Mouse (Mus musculus): ENCODE results near the gene Mif. TPM values are rescaled to one million over a fixed set of nuclear protein-coding genes. Genes with fewer than 3 reads are reported as not detected.

The Mif gene
- polyA plus RNA-seq, 1 experiment from 2014 or later = 1,420 TPM

DNA sequence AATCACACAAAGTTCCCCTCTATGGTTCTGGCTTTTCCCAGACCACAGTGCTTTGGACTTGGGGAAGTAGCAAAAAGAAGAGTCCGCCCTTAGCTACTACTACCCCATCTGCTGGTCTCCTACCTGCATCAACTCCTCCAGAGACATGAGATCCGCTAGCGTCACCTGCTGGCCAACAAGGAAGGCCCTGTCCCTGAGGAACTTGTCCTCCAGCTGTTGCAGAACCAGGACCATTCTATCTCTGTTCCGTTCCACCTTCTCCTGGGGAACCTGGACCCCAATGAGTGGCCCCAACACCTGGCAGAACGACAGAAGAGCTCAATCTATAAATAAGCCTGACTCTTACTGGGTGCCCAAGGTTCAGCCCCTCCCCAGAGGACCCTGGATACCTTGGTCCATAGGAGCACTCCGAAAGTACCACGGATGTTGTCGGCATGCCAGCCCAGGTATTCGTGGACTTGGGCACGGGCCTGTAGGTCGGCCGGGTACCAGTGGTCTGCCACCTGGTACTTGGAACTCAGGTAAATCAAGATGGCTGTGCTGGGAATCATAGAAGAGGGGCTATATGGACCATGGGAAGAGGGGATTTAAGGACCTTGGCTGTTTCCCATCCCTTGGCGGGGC, 27.7 kb downstream of the Mif start:
- no peak overlapping the region for H3K27ac ChIP-seq
- no peak overlapping the region for H3K4me2 ChIP-seq (replicated peaks)
- H3K4me3 ChIP-seq = no peak overlapping the region
- peaks cover 35% of the 10 kb centered on the region for H3K27me3 ChIP-seq
- ATAC-seq (ENCODE audit: low FRiP score) = no peak
- peaks cover 26% of the 10 kb centered on the region for H3K4me1 ChIP-seq
- WGBS = 64% methylated on average over 13 of the region's 13 CpGs
- no peaks in the 10 kb centered on the region for H3K9me3 ChIP-seq (replicated peaks)
- no peak overlapping the region for H3K9ac ChIP-seq
- no peaks in the 10 kb centered on the region for H3K36me3 ChIP-seq

DNA sequence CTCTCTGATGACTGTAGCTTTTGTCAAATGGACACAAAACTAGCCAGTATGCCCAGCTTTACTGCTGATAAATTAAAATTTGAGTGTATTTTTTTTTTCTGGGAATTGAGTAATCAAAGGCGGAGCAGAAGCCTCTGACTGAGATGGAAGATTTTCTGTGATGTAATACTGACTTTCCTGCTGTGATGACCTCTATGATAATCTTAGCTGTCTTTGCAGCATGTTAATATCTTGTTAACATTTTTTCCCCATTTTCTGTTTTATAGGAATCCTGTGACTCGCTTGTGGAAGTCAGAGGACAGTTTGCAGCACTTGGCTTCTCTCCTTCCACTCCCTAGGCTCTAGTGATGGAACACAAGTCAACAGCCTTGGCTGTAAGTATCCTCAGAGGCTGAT, 29.8 kb downstream of the Mif start:
- Histone ChIP-seq H3K36me3 (no peaks in the 10 kb centered on the region), H3K27ac (no peak overlapping the region), H3K4me1 (peaks cover 16% of the 10 kb centered on the region), H3K4me2 (replicated peaks) (no peak overlapping the region), H3K27me3 (peaks cover 34% of the 10 kb centered on the region), H3K4me3 (no peak overlapping the region), H3K9ac (no peak overlapping the region), H3K9me3 (replicated peaks) (no peaks in the 10 kb centered on the region)
- no peak for ATAC-seq (ENCODE audit: low FRiP score)
- 87% methylated on average over 2 of the region's 2 CpGs for WGBS

DNA sequence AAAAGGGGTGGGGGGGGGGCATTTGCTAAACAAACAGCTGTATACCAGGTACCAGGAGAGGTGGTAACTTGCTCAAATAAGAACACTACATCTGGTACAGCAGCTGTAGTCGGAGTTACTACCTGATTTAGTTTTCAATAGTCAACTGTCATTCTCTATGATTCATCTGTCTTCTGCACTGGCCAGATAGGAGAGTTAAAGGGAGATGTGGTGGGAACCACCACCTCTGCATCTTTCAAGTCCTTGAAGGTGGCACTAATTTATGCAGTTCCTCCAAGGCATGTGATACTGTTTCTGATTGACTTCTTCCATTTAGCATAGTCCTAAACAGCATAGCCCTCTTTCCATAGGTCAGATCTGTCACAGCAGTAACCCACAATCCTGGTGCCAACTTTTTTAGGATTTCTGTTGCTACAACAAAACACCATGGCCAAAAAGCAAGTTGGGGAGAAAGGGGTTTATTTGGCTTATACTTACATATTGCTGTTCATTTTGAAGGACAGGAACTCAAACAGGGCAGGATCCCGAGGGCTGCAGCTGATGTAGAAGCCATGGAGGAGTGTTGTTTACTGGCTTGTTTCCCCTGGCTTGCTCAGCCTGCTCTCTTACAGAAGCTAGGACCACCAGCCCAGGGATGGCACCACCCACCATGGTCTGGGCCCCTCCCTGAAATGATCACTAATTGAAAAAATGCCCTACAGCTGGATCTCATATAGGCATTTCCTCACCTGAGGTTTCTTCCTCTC, 30.3 kb downstream of the Mif start:
- Histone ChIP-seq H3K4me1 (peaks cover 13% of the 10 kb centered on the region), H3K27ac (no peak overlapping the region), H3K9me3 (replicated peaks) (no peaks in the 10 kb centered on the region), H3K9ac (no peak overlapping the region), H3K27me3 (peaks cover 30% of the 10 kb centered on the region), H3K36me3 (no peaks in the 10 kb centered on the region), H3K4me3 (no peak overlapping the region), H3K4me2 (replicated peaks) (no peak overlapping the region)
- whole genome bisulfite sequencing = 87% methylated on average over 2 of the region's 2 CpGs
- ATAC-seq (ENCODE audit: low FRiP score) = no peak

DNA sequence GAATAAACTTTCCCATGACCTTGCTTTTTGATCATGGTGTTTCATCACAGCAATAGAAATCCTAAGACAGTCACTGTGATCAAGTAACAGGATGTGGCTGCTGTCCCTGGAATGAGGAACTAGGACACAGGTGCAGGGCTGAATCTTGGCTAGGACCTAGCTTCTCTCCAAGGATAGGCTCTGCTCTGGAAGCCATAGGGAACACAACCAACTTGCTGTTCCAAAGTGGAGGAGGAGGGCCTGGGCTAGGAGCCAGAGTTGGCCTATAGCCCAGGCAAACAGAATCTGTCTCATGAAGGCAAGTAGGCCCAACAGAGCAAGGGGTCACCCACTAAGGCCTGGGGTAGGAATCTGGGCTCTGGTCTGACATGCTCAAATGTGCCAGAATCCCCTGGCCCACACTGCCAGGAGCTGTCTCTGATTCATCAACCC, 31.5 kb downstream of the Mif start:
- Histone ChIP-seq H3K36me3 (no peaks in the 10 kb centered on the region), H3K27me3 (peaks cover 18% of the 10 kb centered on the region), H3K4me3 (no peak overlapping the region), H3K4me1 (peaks cover 3% of the 10 kb centered on the region; the same call in 1 of the 2 replicates), H3K27ac (no peak overlapping the region), H3K9ac (no peak overlapping the region), H3K9me3 (replicated peaks) (no peaks in the 10 kb centered on the region), H3K4me2 (replicated peaks) (no peak overlapping the region)
- ATAC-seq (ENCODE audit: low FRiP score) = no peak

DNA sequence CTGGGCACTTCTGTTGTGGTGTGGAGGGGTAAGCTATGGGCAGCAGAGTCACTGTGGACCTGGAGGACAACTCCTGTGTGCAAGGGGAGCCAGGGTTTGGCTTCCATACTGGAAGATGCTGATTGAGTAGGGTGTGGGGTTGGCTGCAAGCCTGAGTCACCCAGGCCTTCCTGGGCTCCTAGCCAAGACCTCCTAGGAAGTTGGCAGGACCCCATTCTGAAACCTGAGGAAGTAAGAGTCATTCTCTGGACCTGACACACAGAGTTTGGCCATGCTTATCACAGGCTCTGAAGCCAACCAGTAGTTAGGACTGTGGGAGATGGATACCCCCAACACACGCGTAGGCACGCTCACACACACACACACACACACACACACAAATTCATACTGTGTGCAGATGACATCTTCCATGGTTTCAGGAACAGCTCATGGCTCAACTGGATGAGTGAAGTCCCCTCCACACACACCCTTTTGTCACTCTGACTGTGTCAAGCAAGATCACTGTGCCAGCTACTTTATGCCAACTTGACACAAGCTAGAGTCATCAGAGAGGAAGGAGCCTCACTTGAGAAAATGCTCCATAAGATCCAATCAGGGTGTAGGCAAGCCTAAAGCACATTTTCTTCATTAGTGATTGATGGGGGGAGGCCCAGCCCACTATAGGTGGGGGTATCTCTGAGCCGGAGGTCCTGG, 32.2 kb downstream of the Mif start:
- Histone ChIP-seq H3K27me3 (peaks cover 11% of the 10 kb centered on the region), H3K27ac (no peak overlapping the region), H3K9me3 (replicated peaks) (peaks cover 5% of the 10 kb centered on the region; the same call in 1 of the 2 replicates), H3K36me3 (no peaks in the 10 kb centered on the region), H3K4me1 (no peaks in the 10 kb centered on the region), H3K4me3 (no peak overlapping the region), H3K4me2 (replicated peaks) (no peak overlapping the region), H3K9ac (no peak overlapping the region)
- 92% methylated on average over 4 of the region's 4 CpGs for WGBS
- no peak for ATAC-seq (ENCODE audit: low FRiP score)

DNA sequence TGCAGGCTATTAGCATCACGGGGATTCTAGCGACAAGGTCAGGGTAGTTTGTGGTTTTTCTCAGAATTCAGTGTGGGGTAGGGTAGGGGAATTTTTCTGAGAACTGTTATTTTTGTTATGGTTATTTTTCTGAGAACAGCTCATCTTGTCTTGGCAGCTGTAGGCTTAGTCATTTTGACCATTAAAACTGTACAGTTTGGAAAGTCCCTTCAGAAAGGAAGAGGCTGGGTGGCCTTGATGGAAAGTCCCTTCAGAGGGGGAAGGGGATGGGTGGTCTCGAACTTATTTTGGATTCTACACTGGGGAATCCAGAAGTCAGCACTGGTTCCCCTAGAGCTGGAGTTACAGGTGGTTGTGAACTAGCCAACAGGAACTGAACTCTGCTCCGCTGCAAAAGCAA, 35.5 kb downstream of the Mif start:
- no peak overlapping the region for H3K4me2 ChIP-seq (replicated peaks)
- WGBS = 90% methylated on average over 4 of the region's 4 CpGs
- H3K36me3 ChIP-seq = no peaks in the 10 kb centered on the region
- H3K27ac ChIP-seq = no peak overlapping the region
- H3K9ac ChIP-seq = no peak overlapping the region
- ATAC-seq (ENCODE audit: low FRiP score) = no peak
- no peaks in the 10 kb centered on the region for H3K27me3 ChIP-seq
- no peaks in the 10 kb centered on the region for H3K4me1 ChIP-seq
- peaks cover 5% of the 10 kb centered on the region; the same call in 1 of the 2 replicates for H3K9me3 ChIP-seq (replicated peaks)
- H3K4me3 ChIP-seq = no peak overlapping the region

DNA sequence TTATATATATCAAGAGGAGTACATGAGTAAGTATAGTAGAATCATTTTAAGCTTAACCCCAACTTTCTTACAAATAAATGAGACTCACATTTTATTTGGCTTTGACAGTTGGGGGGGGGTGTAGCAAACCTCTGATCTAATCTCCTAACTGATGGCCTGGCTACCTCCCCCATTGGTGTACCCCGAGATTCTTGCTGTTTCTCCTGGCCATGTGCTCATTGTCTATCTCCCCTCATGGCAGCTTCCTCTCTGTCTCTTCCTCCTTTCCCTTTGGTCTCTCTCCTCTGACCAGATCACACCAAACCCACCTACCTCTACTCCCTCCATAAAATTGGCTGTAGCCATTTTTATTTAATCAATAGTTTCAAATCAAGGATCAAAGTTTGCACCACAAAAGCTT, 36.3 kb downstream of the Mif start:
- H3K27me3 ChIP-seq = no peaks in the 10 kb centered on the region
- no peaks in the 10 kb centered on the region for H3K36me3 ChIP-seq
- no peak overlapping the region for H3K27ac ChIP-seq
- WGBS = 83% methylated on average over 1 of the region's 1 CpGs
- no peak overlapping the region for H3K9ac ChIP-seq
- H3K4me2 ChIP-seq (replicated peaks) = no peak overlapping the region
- no peak for ATAC-seq (ENCODE audit: low FRiP score)
- H3K9me3 ChIP-seq (replicated peaks) = peaks cover 5% of the 10 kb centered on the region; the same call in 1 of the 2 replicates
- H3K4me3 ChIP-seq = no peak overlapping the region
- H3K4me1 ChIP-seq = no peaks in the 10 kb centered on the region

DNA sequence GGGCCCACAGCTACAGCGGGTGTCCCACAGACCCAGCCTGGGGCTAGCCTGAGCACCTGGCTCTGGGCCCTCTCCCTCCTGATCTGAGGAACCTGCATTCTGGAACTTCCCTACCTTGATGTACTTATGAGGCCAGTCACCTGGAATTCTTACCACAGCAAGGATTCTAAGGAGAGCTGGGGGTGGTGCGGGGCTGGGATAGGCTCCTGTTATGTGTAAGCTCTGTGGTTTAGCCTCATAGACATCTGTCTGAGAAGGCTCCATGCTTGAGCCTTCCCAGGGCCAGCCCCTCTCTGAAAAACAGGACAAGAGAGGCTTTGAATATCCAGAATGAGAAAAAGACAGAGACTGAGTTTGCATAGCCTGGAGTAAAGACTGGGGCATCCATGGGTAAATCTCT, 37.6 kb downstream of the Mif start, which contains the start of gene Gstt4:
TSS of gene Gstt4 (minus strand) at position 101 of the 400 bp plus-strand sequence.
- H3K27me3 ChIP-seq = no peaks in the 10 kb centered on the region
- H3K9ac ChIP-seq = no peak within 1 kb of the TSS
- no peak within 1 kb of the TSS for H3K4me2 ChIP-seq (replicated peaks)
- WGBS = 98% methylated on average over 2 of the region's 2 CpGs
- no peak for ATAC-seq (ENCODE audit: low FRiP score)
- H3K27ac ChIP-seq = no peak within 1 kb of the TSS
- no peak within 1 kb of the TSS for H3K4me3 ChIP-seq
- no peaks in the 10 kb centered on the region for H3K36me3 ChIP-seq
- H3K9me3 ChIP-seq (replicated peaks) = peaks cover 5% of the 10 kb centered on the region; the same call in 1 of the 2 replicates
- no peaks in the 10 kb centered on the region for H3K4me1 ChIP-seq

DNA sequence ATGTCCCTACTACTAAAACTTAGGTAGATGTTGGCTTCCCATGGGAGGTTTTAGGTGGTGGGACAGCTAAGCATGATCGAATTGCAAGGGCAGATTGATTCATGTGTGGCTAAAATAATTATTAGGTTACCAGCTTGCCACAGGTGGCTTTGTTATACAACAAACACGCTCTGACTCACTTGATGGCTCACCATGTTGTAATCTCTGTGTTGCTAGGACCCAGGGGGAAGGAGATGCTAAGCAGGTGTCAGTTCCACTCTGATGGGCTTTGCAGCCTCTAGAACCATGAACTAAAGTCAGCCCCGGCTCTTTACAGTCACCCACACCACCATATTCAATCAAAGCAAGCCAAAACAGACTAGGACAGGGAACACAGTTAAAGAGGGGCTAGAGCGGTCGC, 40.2 kb downstream of the Mif start:
- Histone ChIP-seq H3K4me2 (replicated peaks) (no peak overlapping the region), H3K9me3 (replicated peaks) (peaks cover 5% of the 10 kb centered on the region; the same call in 1 of the 2 replicates), H3K27ac (no peak overlapping the region), H3K4me1 (no peaks in the 10 kb centered on the region), H3K27me3 (no peaks in the 10 kb centered on the region), H3K9ac (no peak overlapping the region), H3K4me3 (no peak overlapping the region), H3K36me3 (no peaks in the 10 kb centered on the region)
- 87% methylated on average over 5 of the region's 5 CpGs for WGBS
- ATAC-seq (ENCODE audit: low FRiP score) = no peak

DNA sequence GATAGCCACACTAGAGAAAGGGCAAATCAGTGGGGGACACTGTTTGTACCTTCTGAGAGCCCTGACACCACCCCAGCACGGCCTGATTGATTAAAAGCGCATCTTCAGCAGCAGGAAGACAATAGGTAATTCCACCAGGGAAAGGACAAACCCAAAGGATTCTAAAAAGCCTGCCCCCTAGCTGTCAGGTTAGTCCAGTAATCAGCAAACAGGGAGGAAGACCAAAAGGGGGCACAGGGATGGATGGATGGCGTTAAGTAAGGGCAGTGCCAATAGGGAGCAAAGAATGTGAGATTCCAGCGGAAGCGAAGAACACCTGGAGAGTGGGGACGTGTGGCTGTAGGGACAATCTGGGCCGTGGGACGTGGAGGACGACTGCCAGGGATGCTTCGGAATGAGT, 41.4 kb downstream of the Mif start:
- no peak for ATAC-seq (ENCODE audit: low FRiP score)
- H3K9me3 ChIP-seq (replicated peaks) = peaks cover 5% of the 10 kb centered on the region; the same call in 1 of the 2 replicates
- H3K4me1 ChIP-seq = no peaks in the 10 kb centered on the region
- H3K4me2 ChIP-seq (replicated peaks) = no peak overlapping the region
- H3K27me3 ChIP-seq = no peaks in the 10 kb centered on the region
- H3K9ac ChIP-seq = no peak overlapping the region
- H3K27ac ChIP-seq = no peak overlapping the region
- 60% methylated on average over 10 of the region's 10 CpGs for WGBS
- no peaks in the 10 kb centered on the region for H3K36me3 ChIP-seq
- no peak overlapping the region for H3K4me3 ChIP-seq
